Mouse (Mus musculus): ENCODE results near the gene Plekha7. TPM values are rescaled to one million over a fixed set of nuclear protein-coding genes. Genes with fewer than 3 reads are reported as not detected.

The Plekha7 gene
- polyA plus RNA-seq, 1 experiment from 2014 or later, result 7.2 TPM

DNA sequence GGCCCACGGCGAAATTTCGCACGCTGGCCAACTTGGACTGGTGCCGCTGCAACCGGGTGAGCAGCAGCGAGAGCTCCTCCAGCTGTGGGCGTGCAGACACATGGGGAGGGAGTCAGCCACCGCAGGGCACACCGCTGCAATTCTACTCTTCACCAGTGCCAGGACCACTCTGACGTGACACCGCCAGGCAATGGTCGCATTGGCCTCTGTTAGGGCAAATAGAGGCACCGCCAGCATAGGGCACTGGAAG is 151.4 kb downstream of the Plekha7 start:
- 0 out of 2 replicates have a peak, but pooled peaks have one; percentile 40 for ATAC-seq (ENCODE audit: low FRiP score, low TSS enrichment)
- H3K4me2 ChIP-seq (replicated peaks; ENCODE audit: low read depth, low read length), result no peak overlapping the region
- H3K9me3 ChIP-seq (ENCODE audit: control insufficient read depth, low read length), result no peaks in the 10 kb centered on the region

DNA sequence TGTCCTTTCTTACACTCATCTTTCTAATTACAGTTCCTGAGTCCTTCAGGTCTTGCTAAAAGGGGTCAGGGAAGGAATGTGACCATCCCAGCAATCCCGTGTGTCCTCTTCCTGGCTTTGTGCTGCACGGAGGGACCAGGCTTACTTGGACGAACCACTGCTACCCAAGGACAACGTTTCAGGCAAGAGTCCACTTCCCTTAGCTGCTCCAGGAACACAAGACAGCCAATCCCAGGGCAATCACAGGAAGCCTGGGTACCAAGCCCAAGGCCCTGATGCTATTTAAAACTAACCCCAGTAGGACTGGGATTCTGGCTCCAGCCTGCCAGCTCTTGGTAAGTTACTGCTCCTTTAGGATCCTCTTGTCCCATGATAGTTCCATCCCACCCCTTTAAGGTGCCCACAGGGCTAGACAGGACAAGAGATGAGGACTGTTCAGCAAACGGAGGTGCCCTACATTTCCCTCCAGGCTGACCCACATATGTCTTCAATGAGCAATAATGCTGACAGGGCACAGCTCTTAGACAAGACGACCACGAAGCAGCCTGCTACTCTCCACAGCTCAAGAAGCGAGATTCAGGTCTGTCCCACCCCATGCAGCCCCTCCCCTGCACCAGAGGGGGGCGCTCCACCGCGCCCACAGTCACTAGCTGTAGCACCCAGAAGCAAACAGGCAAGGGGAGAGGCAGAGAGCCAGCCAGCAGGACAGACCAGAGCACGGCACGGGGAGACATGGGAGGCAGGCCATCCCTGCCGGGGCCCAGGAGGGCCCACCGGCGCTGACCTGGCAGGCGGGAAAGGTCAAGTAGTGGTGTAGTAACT is 151.9 kb downstream of the Plekha7 start:
- Histone ChIP-seq H3K4me1 (ENCODE audit: control insufficient read depth, insufficient read depth, low read length) (no peaks in the 10 kb centered on the region), H3K4me2 (replicated peaks; ENCODE audit: low read depth, low read length) (no peak overlapping the region), H3K27ac (ENCODE audit: low read depth, low read length) (no peak overlapping the region), H3K9ac (ENCODE audit: low read depth, low read length) (no peak overlapping the region), H3K4me3 (ENCODE audit: low read length) (no peak overlapping the region), H3K36me3 (ENCODE audit: control insufficient read depth, insufficient read depth, low read length) (no peaks in the 10 kb centered on the region; the same call in 1 of the 2 replicates), H3K9me3 (ENCODE audit: control insufficient read depth, low read length) (no peaks in the 10 kb centered on the region), H3K27me3 (ENCODE audit: control insufficient read depth, insufficient read depth, low read length) (no peaks in the 10 kb centered on the region)
- WGBS, result 64% methylated on average over 17 of the region's 17 CpGs
- 0 out of 2 replicates have a peak, but pooled peaks have one; percentile 21 for ATAC-seq (ENCODE audit: low FRiP score, low TSS enrichment)

More for the DNA sequence above, 151.4 kb downstream of the Plekha7 start:
- Histone ChIP-seq H3K9ac (ENCODE audit: low read depth, low read length) (no peak overlapping the region), H3K27me3 (ENCODE audit: control insufficient read depth, insufficient read depth, low read length) (no peaks in the 10 kb centered on the region), H3K4me3 (ENCODE audit: low read length) (no peak overlapping the region), H3K4me1 (ENCODE audit: control insufficient read depth, insufficient read depth, low read length) (no peaks in the 10 kb centered on the region), H3K36me3 (ENCODE audit: control insufficient read depth, insufficient read depth, low read length) (no peaks in the 10 kb centered on the region; the same call in 1 of the 2 replicates), H3K27ac (ENCODE audit: low read depth, low read length) (no peak overlapping the region)
- 82% methylated on average over 14 of the region's 14 CpGs for WGBS

DNA sequence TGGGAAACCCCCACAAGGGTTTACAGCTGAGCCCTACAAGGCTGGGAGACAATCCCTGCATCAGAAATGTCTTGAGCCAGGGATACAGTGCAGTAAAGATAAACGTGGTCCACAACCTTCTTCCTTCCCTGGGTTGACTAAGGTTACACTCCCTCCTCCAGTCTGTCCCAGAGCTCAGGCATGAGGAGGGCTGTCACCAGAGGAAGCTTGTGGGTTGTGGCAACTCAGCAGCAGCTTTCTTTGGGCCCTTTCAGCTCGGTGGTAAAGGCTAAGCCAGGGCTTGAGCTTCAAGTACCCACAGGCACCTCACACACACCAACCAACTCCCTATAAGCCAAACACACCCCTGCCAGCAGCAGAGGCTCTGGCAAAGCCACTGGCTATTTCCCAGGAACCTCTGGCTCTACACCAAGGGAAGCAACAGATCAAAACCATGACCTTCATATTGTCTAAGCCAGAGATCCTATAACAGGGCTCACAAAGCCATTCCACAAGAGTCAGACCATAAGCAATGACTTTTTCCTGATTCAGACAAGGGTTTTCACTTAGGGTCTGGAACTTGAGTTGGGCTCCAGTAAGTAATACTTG is 154.3 kb downstream of the Plekha7 start:
- Histone ChIP-seq H3K4me3 (ENCODE audit: low read length) (no peak overlapping the region), H3K4me1 (ENCODE audit: control insufficient read depth, insufficient read depth, low read length) (no peaks in the 10 kb centered on the region), H3K4me2 (replicated peaks; ENCODE audit: low read depth, low read length) (no peak overlapping the region), H3K9me3 (ENCODE audit: control insufficient read depth, low read length) (no peaks in the 10 kb centered on the region), H3K27me3 (ENCODE audit: control insufficient read depth, insufficient read depth, low read length) (no peaks in the 10 kb centered on the region), H3K9ac (ENCODE audit: low read depth, low read length) (no peak overlapping the region), H3K27ac (ENCODE audit: low read depth, low read length) (no peak overlapping the region), H3K36me3 (ENCODE audit: control insufficient read depth, insufficient read depth, low read length) (no peaks in the 10 kb centered on the region; the same call in 1 of the 2 replicates)
- no peak for ATAC-seq (ENCODE audit: low FRiP score, low TSS enrichment)
- WGBS, result 46% methylated on average over 2 of the region's 2 CpGs

DNA sequence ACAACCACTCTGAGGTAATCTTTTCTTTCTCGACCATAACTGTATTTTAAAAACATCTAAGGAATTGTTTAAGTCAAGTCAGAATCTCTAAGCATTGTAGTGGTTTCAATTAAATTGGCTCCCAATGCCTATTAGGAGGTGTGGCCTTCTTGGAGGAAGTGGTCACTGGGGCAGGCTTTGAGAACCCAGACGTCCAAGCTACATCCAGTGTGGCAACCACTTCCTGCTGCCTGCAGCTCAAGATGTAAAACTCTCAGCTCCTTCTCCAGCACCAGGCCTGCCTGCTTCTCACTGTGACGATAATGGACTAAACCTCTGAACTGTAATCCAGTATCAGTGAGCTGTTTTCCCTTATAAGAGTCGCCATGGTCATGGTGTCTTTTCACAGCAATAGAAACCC is 158.6 kb downstream of the Plekha7 start:
- H3K9ac ChIP-seq (ENCODE audit: low read depth, low read length), result no peak overlapping the region
- H3K27me3 ChIP-seq (ENCODE audit: control insufficient read depth, insufficient read depth, low read length), result no peaks in the 10 kb centered on the region
- H3K4me1 ChIP-seq (ENCODE audit: control insufficient read depth, insufficient read depth, low read length), result no peaks in the 10 kb centered on the region
- WGBS, result 75% methylated on average over 4 of the region's 4 CpGs
- no peaks in the 10 kb centered on the region; the same call in 1 of the 2 replicates for H3K36me3 ChIP-seq (ENCODE audit: control insufficient read depth, insufficient read depth, low read length)
- no peak overlapping the region for H3K27ac ChIP-seq (ENCODE audit: low read depth, low read length)
- no peak for ATAC-seq (ENCODE audit: low FRiP score, low TSS enrichment)
- H3K9me3 ChIP-seq (ENCODE audit: control insufficient read depth, low read length), result no peaks in the 10 kb centered on the region
- no peak overlapping the region for H3K4me2 ChIP-seq (replicated peaks; ENCODE audit: low read depth, low read length)
- no peak overlapping the region for H3K4me3 ChIP-seq (ENCODE audit: low read length)

DNA sequence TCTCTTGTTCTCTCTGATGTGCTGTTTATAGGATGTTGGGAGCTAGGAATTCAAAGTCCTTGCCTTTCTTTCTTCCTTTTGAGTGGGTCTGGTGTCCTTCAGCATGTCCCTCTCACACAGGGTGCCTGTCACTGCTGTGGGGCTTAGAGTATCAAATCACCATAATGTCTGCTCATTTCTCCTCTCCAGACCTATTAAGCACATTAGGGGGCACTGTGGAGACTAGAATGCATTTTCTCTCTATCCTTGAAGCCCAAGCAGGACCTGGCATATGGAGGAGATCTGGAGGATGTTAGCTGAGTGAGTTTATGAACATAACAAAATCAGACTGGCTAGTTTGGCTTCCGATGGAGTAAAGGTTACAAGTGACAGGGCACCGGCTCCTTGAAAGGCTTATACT is 161.1 kb downstream of the Plekha7 start:
- Histone ChIP-seq H3K9me3 (ENCODE audit: control insufficient read depth, low read length) (no peaks in the 10 kb centered on the region), H3K4me3 (ENCODE audit: low read length) (no peak overlapping the region), H3K36me3 (ENCODE audit: control insufficient read depth, insufficient read depth, low read length) (no peaks in the 10 kb centered on the region; the same call in 1 of the 2 replicates), H3K4me2 (replicated peaks; ENCODE audit: low read depth, low read length) (no peak overlapping the region), H3K27me3 (ENCODE audit: control insufficient read depth, insufficient read depth, low read length) (no peaks in the 10 kb centered on the region), H3K27ac (ENCODE audit: low read depth, low read length) (no peak overlapping the region), H3K9ac (ENCODE audit: low read depth, low read length) (no peak overlapping the region), H3K4me1 (ENCODE audit: control insufficient read depth, insufficient read depth, low read length) (no peaks in the 10 kb centered on the region)
- whole genome bisulfite sequencing, result 88% methylated on average over 2 of the region's 2 CpGs
- no peak for ATAC-seq (ENCODE audit: low FRiP score, low TSS enrichment)

DNA sequence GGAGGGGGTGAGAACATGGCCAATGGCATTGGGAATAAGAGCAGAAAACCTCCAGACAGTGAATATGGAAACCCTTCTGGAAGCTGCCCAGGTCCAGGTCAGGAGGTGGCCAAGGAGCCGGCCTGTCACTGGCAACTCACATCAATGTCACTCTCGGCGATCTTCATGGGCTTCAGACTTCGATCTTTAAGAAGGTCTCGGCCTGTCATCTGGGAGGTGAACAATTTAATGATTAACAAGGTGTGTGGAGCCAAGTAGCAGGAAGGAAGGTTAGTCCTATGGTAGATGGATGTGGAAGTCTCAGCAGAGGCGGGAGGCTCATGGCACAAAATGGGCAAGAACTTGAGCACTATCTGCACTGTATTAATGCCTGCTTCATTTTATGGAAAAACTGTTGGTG is 163.1 kb downstream of the Plekha7 start:
- Histone ChIP-seq H3K27me3 (ENCODE audit: control insufficient read depth, insufficient read depth, low read length) (no peaks in the 10 kb centered on the region), H3K36me3 (ENCODE audit: control insufficient read depth, insufficient read depth, low read length) (no peaks in the 10 kb centered on the region), H3K4me2 (replicated peaks; ENCODE audit: low read depth, low read length) (no peak overlapping the region), H3K4me1 (ENCODE audit: control insufficient read depth, insufficient read depth, low read length) (no peaks in the 10 kb centered on the region), H3K4me3 (ENCODE audit: low read length) (no peak overlapping the region), H3K9me3 (ENCODE audit: control insufficient read depth, low read length) (no peaks in the 10 kb centered on the region), H3K9ac (ENCODE audit: low read depth, low read length) (no peak overlapping the region), H3K27ac (ENCODE audit: low read depth, low read length) (no peak overlapping the region)
- ATAC-seq (ENCODE audit: low FRiP score, low TSS enrichment), result no peak
- WGBS, result 91% methylated on average over 6 of the region's 6 CpGs

DNA sequence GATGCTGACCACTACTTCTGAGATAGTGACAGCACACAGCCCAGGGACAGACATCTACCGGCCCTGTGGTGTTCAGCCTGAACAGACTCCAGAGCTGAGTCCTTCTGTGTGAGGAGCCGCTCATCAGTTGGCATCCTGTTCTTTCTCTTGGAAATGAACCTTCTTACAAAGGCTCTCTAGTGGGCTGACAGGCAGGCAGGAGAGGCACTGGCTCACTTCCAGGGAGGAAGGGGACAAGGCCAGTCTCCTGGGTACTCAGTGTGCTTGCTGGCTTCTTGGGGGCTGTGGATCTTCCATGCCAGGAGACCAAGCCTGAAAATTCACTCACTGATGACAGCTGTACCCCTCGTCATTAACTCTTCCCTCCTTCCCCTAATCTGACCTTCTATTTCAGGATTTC is 170.5 kb downstream of the Plekha7 start:
- Histone ChIP-seq H3K9ac (ENCODE audit: low read depth, low read length) (no peak overlapping the region), H3K4me2 (replicated peaks; ENCODE audit: low read depth, low read length) (no peak overlapping the region), H3K4me1 (ENCODE audit: control insufficient read depth, insufficient read depth, low read length) (no peaks in the 10 kb centered on the region), H3K9me3 (ENCODE audit: control insufficient read depth, low read length) (no peaks in the 10 kb centered on the region), H3K36me3 (ENCODE audit: control insufficient read depth, insufficient read depth, low read length) (no peaks in the 10 kb centered on the region), H3K4me3 (ENCODE audit: low read length) (no peak overlapping the region), H3K27me3 (ENCODE audit: control insufficient read depth, insufficient read depth, low read length) (no peaks in the 10 kb centered on the region), H3K27ac (ENCODE audit: low read depth, low read length) (no peak overlapping the region)
- 59% methylated on average over 3 of the region's 3 CpGs for WGBS
- no peak for ATAC-seq (ENCODE audit: low FRiP score, low TSS enrichment)

DNA sequence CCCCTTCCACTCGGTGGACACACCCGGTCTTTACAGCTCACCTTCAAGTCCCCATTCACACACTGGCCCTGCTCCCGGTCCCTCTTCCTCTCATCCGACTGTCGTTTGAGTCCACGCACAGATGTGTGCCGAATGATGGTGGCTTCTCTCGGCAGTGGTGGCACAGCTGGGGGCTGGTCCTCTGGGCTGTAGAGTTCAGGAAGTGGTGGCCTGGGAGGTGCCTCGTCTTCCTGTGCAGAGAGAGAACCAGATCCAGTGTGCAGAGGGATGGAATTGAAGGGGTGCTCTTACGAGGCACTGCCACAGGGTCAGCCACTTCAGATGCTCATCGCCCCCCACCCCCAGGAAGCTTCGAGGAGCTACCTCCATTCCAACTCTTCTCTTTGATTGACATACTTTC is 171.0 kb downstream of the Plekha7 start:
- Histone ChIP-seq H3K36me3 (ENCODE audit: control insufficient read depth, insufficient read depth, low read length) (no peaks in the 10 kb centered on the region), H3K27me3 (ENCODE audit: control insufficient read depth, insufficient read depth, low read length) (no peaks in the 10 kb centered on the region), H3K4me3 (ENCODE audit: low read length) (no peak overlapping the region), H3K9me3 (ENCODE audit: control insufficient read depth, low read length) (no peaks in the 10 kb centered on the region), H3K4me2 (replicated peaks; ENCODE audit: low read depth, low read length) (no peak overlapping the region), H3K27ac (ENCODE audit: low read depth, low read length) (no peak overlapping the region), H3K9ac (ENCODE audit: low read depth, low read length) (no peak overlapping the region), H3K4me1 (ENCODE audit: control insufficient read depth, insufficient read depth, low read length) (no peaks in the 10 kb centered on the region)
- ATAC-seq (ENCODE audit: low FRiP score, low TSS enrichment), result no peak
- WGBS, result 69% methylated on average over 12 of the region's 12 CpGs
